ENCODE assay signal across 8 mouse cellular contexts in the genomic region with DNA sequence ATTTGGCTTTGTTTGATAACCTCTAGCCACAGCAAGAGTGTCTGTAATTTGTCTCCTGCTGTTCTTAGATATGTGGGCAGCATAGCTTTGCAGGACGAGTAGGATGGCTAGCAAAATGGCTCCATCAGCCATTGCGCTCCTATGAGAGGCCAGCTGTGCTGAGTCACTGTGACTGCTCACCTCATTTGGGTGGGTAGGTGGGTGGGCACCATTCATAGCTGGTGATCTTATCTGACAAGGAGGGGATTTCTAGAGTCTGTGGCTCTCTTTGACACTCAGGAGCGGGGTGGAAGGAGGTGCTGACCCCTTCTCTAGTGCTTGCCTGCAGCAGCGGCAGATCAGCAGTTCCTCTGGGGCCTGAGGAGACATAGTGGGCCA. TPM values are rescaled to one million over a fixed set of nuclear protein-coding genes. Genes with fewer than 3 reads are reported as not detected.
DNase-seq lines count a peak whose midpoint lies in the region; ATAC-seq and TF ChIP-seq lines count a peak whose summit lies in the region.

No protein-coding gene starts in this region.

- H3K27me3 ChIP-seq in erythroblast, embryonic 14.5 days (ENCODE audit: control insufficient read depth), result peaks cover 18% of the 10 kb centered on the region
- H3K27me3 ChIP-seq in limb, embryonic 12.5 days, result peaks cover 17% of the 10 kb centered on the region
- no peaks in the 10 kb centered on the region for H3K27me3 ChIP-seq in small intestine, adult 2 months (ENCODE audit: control insufficient read depth, insufficient read depth, low read length)

- peak overlapping the region; percentile 81 for H3K4me2 ChIP-seq in limb, embryonic 12.5 days

- TF ChIP-seq CTCF in small intestine, adult 2 months (IDR thresholded peaks at IDR 0.05; ENCODE audit: extremely low read depth, insufficient read length, insufficient replicate concordance, low read depth, low read length), result no peak

- H3K27ac ChIP-seq in limb, embryonic 12.5 days, result peak overlapping the region; percentile 50; the same call in 1 of the 2 replicates
- no peak overlapping the region for H3K27ac ChIP-seq in small intestine, adult 2 months (ENCODE audit: insufficient read depth, low read depth, low read length)

- TF ChIP-seq POLR2A in small intestine, adult 2 months (IDR thresholded peaks at IDR 0.05; ENCODE audit: low read depth, low read length), result no peak

- no peak; the same call in 1 of the 2 replicates for ATAC-seq in limb, embryonic 12.5 days (ENCODE audit: insufficient number of reproducible peaks, insufficient read depth, low FRiP score, low TSS enrichment, low read depth)

- peak overlapping the region; percentile 79 for H3K9ac ChIP-seq in limb, embryonic 12.5 days (replicated peaks)

- H3K4me3 ChIP-seq in erythroblast, embryonic 14.5 days (replicated peaks), result peak overlapping the region; percentile 94
- peak overlapping the region; percentile 89 for H3K4me3 ChIP-seq in limb, embryonic 12.5 days (replicated peaks)
- H3K4me3 ChIP-seq in small intestine, adult 2 months (ENCODE audit: low read depth, low read length), result peak overlapping the region; percentile 89

- H3K36me3 ChIP-seq in erythroblast, embryonic 14.5 days (ENCODE audit: control insufficient read depth), result peaks cover 32% of the 10 kb centered on the region
- peaks cover 41% of the 10 kb centered on the region for H3K36me3 ChIP-seq in limb, embryonic 12.5 days
- peaks cover 5% of the 10 kb centered on the region; the same call in 1 of the 2 replicates for H3K36me3 ChIP-seq in small intestine, adult 2 months (ENCODE audit: control insufficient read depth, insufficient read depth, low read length)

- H3K4me1 ChIP-seq in erythroblast, embryonic 14.5 days (ENCODE audit: control insufficient read depth), result peaks cover 54% of the 10 kb centered on the region
- H3K4me1 ChIP-seq in limb, embryonic 12.5 days (replicated peaks), result peaks cover 29% of the 10 kb centered on the region
- peaks cover 9% of the 10 kb centered on the region for H3K4me1 ChIP-seq in small intestine, adult 2 months (ENCODE audit: control insufficient read depth, insufficient read depth, insufficient read length, low read length)

- H3K9me3 ChIP-seq in erythroblast, embryonic 14.5 days (ENCODE audit: control insufficient read depth, low read length), result no peaks in the 10 kb centered on the region
- no peaks in the 10 kb centered on the region for H3K9me3 ChIP-seq in limb, embryonic 12.5 days

- DNase-seq in layer of hippocampus, postnatal 10 days (ENCODE audit: low spot score in 2 of 2), result peak; percentile 34 to 39
- DNase-seq in layer of hippocampus, adult 9-10 months (ENCODE audit: low spot score), result no peak
- DNase-seq in Muller cell, postnatal 12 days (ENCODE audit: inconsistent ontology term), result peak; percentile 24
- DNase-seq in gastrocnemius, adult 8-10 months (ENCODE audit: low spot score in 2 of 2), result no peak
- no peak for DNase-seq in gastrocnemius, postnatal 25 days

- WGBS in limb, embryonic 12.5 days, result 28% methylated on average over 4 of the region's 4 CpGs
- 27% methylated on average over 4 of the region's 4 CpGs for WGBS in small intestine, adult 2 months

RNA-seq across cellular contexts. Expression of gene Chpf2, which starts 0.6 kb away (rescaled TPM):
- 10 to 100 TPM; 54.6 to 64.1 TPM for total RNA-seq in layer of hippocampus, postnatal 10 days (2021)
- polyA plus RNA-seq in erythroblast, embryonic 14.5 days (2012), result 0.75 and 0.89 TPM in 2 replicates
- 20.1 and 24.0 TPM in 2 replicates for polyA plus RNA-seq in limb, embryonic 12.5 days (2016; fragmentation: Nextera tagmentation; extraction: Ambion mirVana)
- 19.9 and 25.7 TPM in 2 replicates for polyA plus RNA-seq in small intestine, adult 2 months (2012; rRNA removed)
- 10 to 100 TPM in 3 of 4 experiments, 1 to 10 TPM in 1; 8.5 to 14.5 (median 12.4) TPM for total RNA-seq in gastrocnemius, adult 8-10 months (2022)
- total RNA-seq in gastrocnemius, postnatal 25 days (2021), result 1 to 10 TPM; 8.0 to 10.0 TPM

RNA-seq across cellular contexts. Expression of gene Abcf2, which starts 9.9 kb away (rescaled TPM):
- 10 to 100 TPM; 53.2 to 57.3 TPM for total RNA-seq in layer of hippocampus, postnatal 10 days (2021)
- 4.3 and 5.3 TPM in 2 replicates for polyA plus RNA-seq in erythroblast, embryonic 14.5 days (2012)
- 131 and 134 TPM in 2 replicates for polyA plus RNA-seq in limb, embryonic 12.5 days (2016; fragmentation: Nextera tagmentation; extraction: Ambion mirVana)
- polyA plus RNA-seq in small intestine, adult 2 months (2012; rRNA removed), result 20.4 and 32.3 TPM in 2 replicates
- 100 to 1,000 TPM; 114 to 132 (median 122) TPM for total RNA-seq in gastrocnemius, adult 8-10 months (2022)
- total RNA-seq in gastrocnemius, postnatal 25 days (2021), result 10 to 100 TPM; 88.0 to 97.0 TPM

RNA-seq across cellular contexts. Expression of gene 4931409K22Rik, which starts 30.6 kb away (rescaled TPM):
- not detected for total RNA-seq in layer of hippocampus, postnatal 10 days (2021)
- not detected in 2 replicates for polyA plus RNA-seq in erythroblast, embryonic 14.5 days (2012)
- polyA plus RNA-seq in limb, embryonic 12.5 days (2016; fragmentation: Nextera tagmentation; extraction: Ambion mirVana), result 0.06 and 0.19 TPM in 2 replicates
- not detected in 2 replicates for polyA plus RNA-seq in small intestine, adult 2 months (2012; rRNA removed)
- total RNA-seq in gastrocnemius, adult 8-10 months (2022), result not detected
- not detected for total RNA-seq in gastrocnemius, postnatal 25 days (2021)

RNA-seq across cellular contexts. Expression of gene Smarcd3, which starts 37.0 kb away (rescaled TPM):
- 100 to 1,000 TPM; 136 to 148 TPM for total RNA-seq in layer of hippocampus, postnatal 10 days (2021)
- not detected in 2 replicates for polyA plus RNA-seq in erythroblast, embryonic 14.5 days (2012)
- 68.5 and 72.6 TPM in 2 replicates for polyA plus RNA-seq in limb, embryonic 12.5 days (2016; fragmentation: Nextera tagmentation; extraction: Ambion mirVana)
- 8.5 and 9.0 TPM in 2 replicates for polyA plus RNA-seq in small intestine, adult 2 months (2012; rRNA removed)
- total RNA-seq in gastrocnemius, adult 8-10 months (2022), result 100 to 1,000 TPM; 207 to 267 (median 221) TPM
- 100 to 1,000 TPM; 125 to 163 TPM for total RNA-seq in gastrocnemius, postnatal 25 days (2021)

RNA-seq across cellular contexts. Expression of gene Asb10, which starts 46.4 kb away (rescaled TPM):
- under 1 TPM; 0.38 to 0.41 TPM for total RNA-seq in layer of hippocampus, postnatal 10 days (2021)
- polyA plus RNA-seq in erythroblast, embryonic 14.5 days (2012), result not detected in 2 replicates
- polyA plus RNA-seq in limb, embryonic 12.5 days (2016; fragmentation: Nextera tagmentation; extraction: Ambion mirVana), result 0.72 and 1.1 TPM in 2 replicates
- 0.42 and 0.47 TPM in 2 replicates for polyA plus RNA-seq in small intestine, adult 2 months (2012; rRNA removed)
- total RNA-seq in gastrocnemius, adult 8-10 months (2022), result 100 to 1,000 TPM; 101 to 130 (median 119) TPM
- 10 to 100 TPM; 33.2 to 66.7 TPM for total RNA-seq in gastrocnemius, postnatal 25 days (2021)

Comparison
In these comparisons a context has a peak if more than half of its experiments do, and no peak if none do; other contexts are left out.
1. DNase-seq: peak in layer of hippocampus, postnatal 10 days (2 of 2) and Muller cell, postnatal 12 days (single experiment); none in layer of hippocampus, adult 9-10 months (single experiment), gastrocnemius, adult 8-10 months (0 of 2) and gastrocnemius, postnatal 25 days (single experiment).
2. Peak in every context shown above with its lines, with median percentiles within 50 percentile points of each other: H3K4me3 ChIP-seq.